Mouse (Mus musculus): ENCODE data around the gene St6galnac1. TPM values are rescaled to one million over a fixed set of nuclear protein-coding genes. Genes with fewer than 3 reads are reported as not detected.
A peak's percentile ranks its signal among the peaks of the same experiment; 100 is the strongest.

The St6galnac1 gene
- polyA plus RNA-seq, 1 experiment from 2014 or later = not detected

DNA sequence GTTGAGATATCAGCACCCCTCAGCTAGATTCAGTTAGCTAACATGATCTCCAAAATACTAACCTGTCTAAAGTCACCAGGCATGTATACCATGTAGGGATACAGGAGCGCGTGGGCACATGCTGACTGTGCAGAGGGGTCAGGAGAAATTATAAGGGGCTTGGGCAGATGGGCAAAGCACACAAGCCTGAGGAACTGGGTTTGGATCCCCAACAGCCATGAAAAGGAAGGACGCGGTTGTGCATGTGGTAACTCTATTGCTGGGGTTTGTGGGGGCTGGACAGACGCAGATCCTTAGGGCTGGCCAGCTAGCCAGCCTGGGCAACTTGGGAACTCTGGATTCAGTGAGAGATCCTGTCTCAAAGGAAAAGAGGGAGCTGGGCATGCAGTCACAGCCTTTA is 42.3 kb upstream of the St6galnac1 start:
- no peak overlapping the region for H3K27ac ChIP-seq (replicated peaks; ENCODE audit: low read depth, low read length)
- no peak overlapping the region for H3K4me2 ChIP-seq (ENCODE audit: low read depth, low read length)
- H3K9ac ChIP-seq (replicated peaks; ENCODE audit: low read length) = no peak overlapping the region
- no peak for DNase-seq (ENCODE audit: low spot score)
- WGBS = 97% methylated on average over 5 of the region's 5 CpGs
- H3K9me3 ChIP-seq (replicated peaks; ENCODE audit: control insufficient read depth, low read length) = no peaks in the 10 kb centered on the region
- no peaks in the 10 kb centered on the region for H3K27me3 ChIP-seq (ENCODE audit: control insufficient read depth, insufficient read depth, low read length)
- peaks cover 25% of the 10 kb centered on the region for H3K4me1 ChIP-seq (ENCODE audit: control insufficient read depth, insufficient read depth, low read length)
- no peaks in the 10 kb centered on the region for H3K36me3 ChIP-seq (replicated peaks; ENCODE audit: control insufficient read depth, insufficient read depth, low read depth, low read length)
- H3K4me3 ChIP-seq (ENCODE audit: low read depth, low read length) = no peak overlapping the region
- no peak for ATAC-seq (replicated peaks; ENCODE audit: insufficient number of reproducible peaks, low FRiP score, low TSS enrichment, low read depth)

DNA sequence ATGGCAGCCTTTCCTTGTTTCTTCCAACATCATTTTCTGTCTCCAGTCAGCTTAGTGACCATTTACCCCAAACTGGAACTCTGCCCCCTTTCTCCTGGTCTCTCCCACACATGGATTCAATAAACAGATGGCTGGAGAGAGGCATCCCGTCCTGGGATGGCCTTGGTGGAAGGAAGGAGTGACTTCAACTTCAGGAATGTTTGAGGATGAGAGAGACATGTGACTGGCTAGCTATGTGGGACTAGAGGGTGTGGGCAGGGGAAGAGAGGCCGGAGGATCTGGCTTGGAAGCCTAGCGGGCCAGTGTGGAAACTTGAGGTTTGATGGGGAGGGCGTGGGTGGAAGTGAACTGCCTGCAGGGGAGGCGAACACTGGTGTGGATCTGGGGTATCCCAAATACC is 41.5 kb upstream of the St6galnac1 start:
- Histone ChIP-seq H3K9me3 (replicated peaks; ENCODE audit: control insufficient read depth, low read length) (no peaks in the 10 kb centered on the region), H3K4me3 (ENCODE audit: low read depth, low read length) (no peak overlapping the region), H3K27me3 (ENCODE audit: control insufficient read depth, insufficient read depth, low read length) (no peaks in the 10 kb centered on the region), H3K4me2 (ENCODE audit: low read depth, low read length) (no peak overlapping the region), H3K36me3 (replicated peaks; ENCODE audit: control insufficient read depth, insufficient read depth, low read depth, low read length) (no peaks in the 10 kb centered on the region), H3K27ac (replicated peaks; ENCODE audit: low read depth, low read length) (no peak overlapping the region), H3K4me1 (ENCODE audit: control insufficient read depth, insufficient read depth, low read length) (peaks cover 27% of the 10 kb centered on the region), H3K9ac (replicated peaks; ENCODE audit: low read length) (no peak overlapping the region)
- 68% methylated on average over 5 of the region's 5 CpGs for WGBS
- no peak for DNase-seq (ENCODE audit: low spot score)
- no peak for ATAC-seq (replicated peaks; ENCODE audit: insufficient number of reproducible peaks, low FRiP score, low TSS enrichment, low read depth)

DNA sequence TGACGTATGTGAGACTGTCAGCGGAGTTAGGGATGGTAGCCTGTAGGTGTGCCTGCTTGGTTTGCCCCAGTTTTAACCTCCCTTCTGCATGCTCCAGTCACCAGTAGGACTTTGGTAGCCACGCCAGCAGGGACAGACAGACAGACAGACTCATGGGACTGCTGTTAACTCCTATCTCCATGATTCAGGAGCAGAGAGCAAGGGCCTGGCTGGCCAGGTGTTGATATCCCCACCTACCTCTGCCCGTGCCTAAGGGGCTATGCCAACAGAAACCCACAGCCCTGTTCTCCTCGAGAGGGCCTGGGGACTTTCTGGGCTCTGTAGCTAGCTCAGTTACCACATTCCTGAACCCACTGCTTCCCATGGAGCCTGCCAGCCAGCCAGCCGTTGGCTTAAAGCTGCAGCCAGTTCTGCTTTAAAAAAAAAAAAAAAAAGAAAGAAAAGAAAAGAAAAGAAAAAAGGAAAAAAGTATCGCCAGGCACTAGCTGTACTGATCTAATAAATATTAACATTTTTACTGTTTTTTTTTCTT is 39.6 kb upstream of the St6galnac1 start:
- H3K4me2 ChIP-seq (ENCODE audit: low read depth, low read length) = no peak overlapping the region
- DNase-seq (ENCODE audit: low spot score) = peak; percentile 44
- peak overlapping the region; percentile 87 for H3K27ac ChIP-seq (replicated peaks; ENCODE audit: low read depth, low read length)
- peak overlapping the region; percentile 2; the same call in 1 of the 2 replicates for H3K9ac ChIP-seq (replicated peaks; ENCODE audit: low read length)
- no peaks in the 10 kb centered on the region for H3K9me3 ChIP-seq (replicated peaks; ENCODE audit: control insufficient read depth, low read length)
- peaks cover 27% of the 10 kb centered on the region for H3K4me1 ChIP-seq (ENCODE audit: control insufficient read depth, insufficient read depth, low read length)
- H3K4me3 ChIP-seq (ENCODE audit: low read depth, low read length) = no peak overlapping the region
- H3K36me3 ChIP-seq (replicated peaks; ENCODE audit: control insufficient read depth, insufficient read depth, low read depth, low read length) = no peaks in the 10 kb centered on the region
- H3K27me3 ChIP-seq (ENCODE audit: control insufficient read depth, insufficient read depth, low read length) = no peaks in the 10 kb centered on the region
- ATAC-seq (replicated peaks; ENCODE audit: insufficient number of reproducible peaks, low FRiP score, low TSS enrichment, low read depth) = no peak
- 22% methylated on average over 7 of the region's 7 CpGs for WGBS

GRCm38 (mm10) chr11:116814076-116814883 is 39.0 kb upstream of the St6galnac1 start:
- Histone ChIP-seq H3K27ac (replicated peaks; ENCODE audit: low read depth, low read length) (peak overlapping the region; percentile 87), H3K36me3 (replicated peaks; ENCODE audit: control insufficient read depth, insufficient read depth, low read depth, low read length) (no peaks in the 10 kb centered on the region), H3K9ac (replicated peaks; ENCODE audit: low read length) (peak overlapping the region; percentile 34), H3K4me2 (ENCODE audit: low read depth, low read length) (no peak overlapping the region), H3K4me1 (ENCODE audit: control insufficient read depth, insufficient read depth, low read length) (peaks cover 27% of the 10 kb centered on the region), H3K4me3 (ENCODE audit: low read depth, low read length) (no peak overlapping the region), H3K27me3 (ENCODE audit: control insufficient read depth, insufficient read depth, low read length) (no peaks in the 10 kb centered on the region), H3K9me3 (replicated peaks; ENCODE audit: control insufficient read depth, low read length) (no peaks in the 10 kb centered on the region)
- no peak for ATAC-seq (replicated peaks; ENCODE audit: insufficient number of reproducible peaks, low FRiP score, low TSS enrichment, low read depth)
- DNase-seq (ENCODE audit: low spot score) = peak; percentile 66
- 4% methylated on average over 20 of the region's 20 CpGs for WGBS

GRCm38 (mm10) chr11:116813610-116814009 is 38.3 kb upstream of the St6galnac1 start:
- no peak for ATAC-seq (replicated peaks; ENCODE audit: insufficient number of reproducible peaks, low FRiP score, low TSS enrichment, low read depth)
- no peaks in the 10 kb centered on the region for H3K9me3 ChIP-seq (replicated peaks; ENCODE audit: control insufficient read depth, low read length)
- DNase-seq (ENCODE audit: low spot score) = no peak
- H3K27me3 ChIP-seq (ENCODE audit: control insufficient read depth, insufficient read depth, low read length) = no peaks in the 10 kb centered on the region
- H3K4me1 ChIP-seq (ENCODE audit: control insufficient read depth, insufficient read depth, low read length) = peaks cover 27% of the 10 kb centered on the region
- H3K36me3 ChIP-seq (replicated peaks; ENCODE audit: control insufficient read depth, insufficient read depth, low read depth, low read length) = no peaks in the 10 kb centered on the region
- no peak overlapping the region for H3K4me3 ChIP-seq (ENCODE audit: low read depth, low read length)
- no peak overlapping the region; the same call in 1 of the 2 replicates for H3K9ac ChIP-seq (replicated peaks; ENCODE audit: low read length)
- 78% methylated on average over 13 of the region's 13 CpGs for WGBS
- H3K27ac ChIP-seq (replicated peaks; ENCODE audit: low read depth, low read length) = peak overlapping the region; percentile 87
- H3K4me2 ChIP-seq (ENCODE audit: low read depth, low read length) = no peak overlapping the region

GRCm38 (mm10) chr11:116812793-116813529 is 37.7 kb upstream of the St6galnac1 start:
- ATAC-seq (replicated peaks; ENCODE audit: insufficient number of reproducible peaks, low FRiP score, low TSS enrichment, low read depth) = peak; percentile 27
- Histone ChIP-seq H3K4me3 (ENCODE audit: low read depth, low read length) (no peak overlapping the region), H3K4me1 (ENCODE audit: control insufficient read depth, insufficient read depth, low read length) (peaks cover 27% of the 10 kb centered on the region), H3K27me3 (ENCODE audit: control insufficient read depth, insufficient read depth, low read length) (no peaks in the 10 kb centered on the region), H3K4me2 (ENCODE audit: low read depth, low read length) (peak overlapping the region; percentile 6; the same call in 1 of the 2 replicates), H3K27ac (replicated peaks; ENCODE audit: low read depth, low read length) (peak overlapping the region; percentile 87), H3K9ac (replicated peaks; ENCODE audit: low read length) (no peak overlapping the region; the same call in 1 of the 2 replicates), H3K9me3 (replicated peaks; ENCODE audit: control insufficient read depth, low read length) (no peaks in the 10 kb centered on the region), H3K36me3 (replicated peaks; ENCODE audit: control insufficient read depth, insufficient read depth, low read depth, low read length) (no peaks in the 10 kb centered on the region)
- DNase-seq (ENCODE audit: low spot score) = peak; percentile 80
- WGBS = 45% methylated on average over 21 of the region's 21 CpGs

- Histone ChIP-seq H3K4me3 (ENCODE audit: low read depth, low read length) (peak overlapping the region; percentile 23), H3K27me3 (ENCODE audit: control insufficient read depth, insufficient read depth, low read length) (no peaks in the 10 kb centered on the region), H3K27ac (replicated peaks; ENCODE audit: low read depth, low read length) (peak overlapping the region; percentile 66), H3K9ac (replicated peaks; ENCODE audit: low read length) (peak overlapping the region; percentile 33; the same call in 1 of the 2 replicates), H3K4me1 (ENCODE audit: control insufficient read depth, insufficient read depth, low read length) (peaks cover 27% of the 10 kb centered on the region), H3K4me2 (ENCODE audit: low read depth, low read length) (peak overlapping the region; percentile 56), H3K9me3 (replicated peaks; ENCODE audit: control insufficient read depth, low read length) (no peaks in the 10 kb centered on the region), H3K36me3 (replicated peaks; ENCODE audit: control insufficient read depth, insufficient read depth, low read depth, low read length) (no peaks in the 10 kb centered on the region)
- ATAC-seq (replicated peaks; ENCODE audit: insufficient number of reproducible peaks, low FRiP score, low TSS enrichment, low read depth) (peak; percentile 83), DNase-seq (ENCODE audit: low spot score) (peak; percentile 76)
- 6% methylated on average over 28 of the region's 32 CpGs for WGBS
These were observed 35.9 kb upstream of the St6galnac1 start for GRCm38 (mm10) chr11:116810983-116811901.
